Mouse (Mus musculus) ovary, postnatal 36 days (tissue): ENCODE measurements at regions not wholly inside any gene's neighbourhood (a gene's known extent, or its start where the extent isn't known, plus 50 kb on each side); places are given as distances from the start of the nearest gene placed in this dataset.

Experiments used
- DNase-seq: peaks from one replicate; pipeline ENCODE4 v3.0.0; 2022; ENCODE audit warnings: low spot score, mixed read lengths

DNA sequence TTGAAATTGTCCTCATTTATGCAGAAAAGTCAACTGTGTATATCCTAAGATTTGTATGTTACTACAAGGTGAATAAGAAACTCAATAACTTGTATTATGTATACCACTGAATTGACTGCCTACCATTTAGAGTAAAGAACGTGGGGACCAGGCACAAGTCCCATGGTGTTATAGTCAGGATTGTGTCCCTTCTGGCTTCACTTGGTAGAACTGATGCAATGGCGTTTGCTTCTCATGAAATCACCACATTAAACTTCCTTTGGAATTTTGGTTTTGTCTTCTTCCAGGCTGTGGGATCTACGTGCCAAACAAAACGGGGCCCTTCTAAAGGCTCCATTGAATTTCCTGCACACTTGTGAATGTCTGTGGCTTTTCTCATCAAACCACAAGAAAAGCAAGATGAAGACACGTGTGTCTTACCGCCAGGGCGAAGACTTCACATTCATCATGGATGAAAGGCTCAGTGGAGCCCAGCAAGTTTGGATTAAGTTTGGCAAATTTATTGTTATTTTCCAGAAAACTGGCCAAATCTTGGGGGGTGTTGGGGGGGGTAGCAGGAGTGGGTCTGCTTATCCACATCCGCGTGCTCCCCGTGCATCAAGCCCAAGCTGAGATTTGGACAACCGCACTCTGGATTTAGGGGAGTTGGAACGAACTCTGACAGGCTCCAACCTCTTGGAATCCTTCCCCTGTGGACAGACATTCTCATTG, 353.3 kb downstream of the Ankrd50 start:
- no peak for DNase-seq

DNA sequence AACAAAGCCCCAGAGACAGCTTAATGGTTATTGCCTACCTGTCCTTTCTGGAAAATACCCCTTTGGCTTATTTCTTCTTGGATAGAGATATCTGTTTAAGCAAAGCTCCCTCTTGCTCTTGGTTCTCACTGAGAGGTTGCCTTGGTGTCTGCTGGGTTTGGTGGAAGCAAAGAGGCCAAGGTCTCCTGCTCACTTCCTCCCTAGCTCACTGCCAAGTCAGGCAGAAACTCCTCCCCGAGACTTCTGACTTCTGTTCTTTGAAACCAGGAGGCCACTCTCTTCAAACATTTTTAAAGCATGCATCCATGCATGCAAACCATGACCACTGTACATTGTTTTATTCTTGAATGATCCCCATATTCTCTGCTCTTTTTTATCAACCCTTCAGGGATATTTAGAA, 354.6 kb downstream of the Ankrd50 start:
- DNase-seq = no peak

DNA sequence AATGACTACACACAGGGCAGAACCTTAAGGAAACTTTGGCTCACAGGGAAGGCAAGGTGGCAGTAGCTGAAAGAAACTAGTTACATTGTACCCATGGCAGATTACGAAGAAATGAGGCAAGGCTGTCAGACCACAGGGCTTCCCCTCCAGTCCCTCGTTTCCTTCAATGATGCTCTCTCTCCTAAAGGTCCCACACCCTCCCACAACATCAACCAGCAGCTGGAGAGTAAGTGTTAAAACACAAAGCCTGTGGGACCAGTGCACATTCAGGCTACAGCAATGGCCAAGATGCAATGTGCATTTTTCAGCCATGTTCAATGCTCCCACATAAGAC, 355.5 kb downstream of the Ankrd50 start:
- no peak for DNase-seq

DNA sequence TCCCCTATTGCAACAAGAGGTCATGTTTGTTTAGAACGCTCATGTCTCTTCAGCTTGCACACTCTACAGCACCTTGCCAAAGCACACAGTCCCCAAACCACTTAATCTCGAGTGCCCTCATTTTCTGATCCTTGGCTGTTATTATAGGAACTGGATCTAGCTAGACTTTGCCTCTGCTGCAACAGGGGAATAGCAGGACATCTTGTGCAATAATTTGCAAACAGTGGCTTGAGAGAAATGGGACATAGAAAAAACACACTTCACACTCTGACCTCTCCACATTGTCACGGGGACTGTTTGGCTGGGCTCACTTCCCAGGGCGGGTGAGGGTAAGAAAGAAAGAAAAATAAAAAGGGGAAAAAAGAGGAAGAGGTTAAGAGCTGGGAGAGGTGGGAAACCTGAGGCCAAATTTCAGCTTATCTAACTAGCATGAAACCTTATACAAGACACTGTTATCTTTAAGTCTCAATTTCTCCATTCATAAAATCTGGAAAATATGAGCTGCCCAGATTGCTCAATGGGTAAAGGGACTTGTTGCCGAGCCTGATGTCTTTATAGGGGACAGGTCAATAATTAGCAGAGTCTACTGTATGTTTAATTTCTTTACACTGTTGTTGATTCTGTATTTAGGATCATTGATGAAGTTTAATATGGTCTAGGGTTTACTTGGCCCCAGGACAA, 356.0 kb downstream of the Ankrd50 start:
- no peak for DNase-seq

DNA sequence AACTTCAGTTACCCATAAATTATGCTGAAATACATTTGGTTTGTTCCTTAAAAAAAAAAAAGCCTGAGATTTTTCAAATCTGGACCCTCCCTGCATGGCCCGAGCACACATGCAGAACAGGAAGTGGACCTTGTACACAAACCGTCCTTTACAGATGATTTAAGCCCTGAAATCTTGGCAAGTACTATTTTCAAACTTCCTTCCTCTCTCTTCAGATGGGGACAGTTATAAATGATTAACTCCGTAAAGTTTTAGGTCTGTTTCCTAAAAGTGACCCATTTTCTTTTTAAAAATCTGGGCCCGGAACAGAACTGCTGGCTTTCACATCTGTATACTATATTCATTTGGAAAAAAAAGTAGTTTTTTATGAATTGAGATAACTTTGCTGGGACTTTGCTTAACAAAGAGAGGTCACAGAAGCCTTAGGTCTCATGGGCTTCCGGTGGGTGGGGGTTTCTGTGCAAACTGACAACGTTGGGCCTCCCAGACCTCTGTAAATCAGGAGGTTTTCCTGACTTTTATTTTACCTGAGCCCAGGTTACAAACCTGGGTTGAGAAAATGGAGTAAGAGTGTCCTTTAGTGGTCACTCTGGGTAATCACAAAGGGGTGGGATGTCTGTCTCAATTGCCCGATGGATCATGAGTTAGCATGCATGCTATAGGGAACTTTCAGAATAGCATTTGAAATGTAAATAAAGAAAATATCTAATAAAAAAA, 368.4 kb downstream of the Ankrd50 start:
- DNase-seq = no peak

DNA sequence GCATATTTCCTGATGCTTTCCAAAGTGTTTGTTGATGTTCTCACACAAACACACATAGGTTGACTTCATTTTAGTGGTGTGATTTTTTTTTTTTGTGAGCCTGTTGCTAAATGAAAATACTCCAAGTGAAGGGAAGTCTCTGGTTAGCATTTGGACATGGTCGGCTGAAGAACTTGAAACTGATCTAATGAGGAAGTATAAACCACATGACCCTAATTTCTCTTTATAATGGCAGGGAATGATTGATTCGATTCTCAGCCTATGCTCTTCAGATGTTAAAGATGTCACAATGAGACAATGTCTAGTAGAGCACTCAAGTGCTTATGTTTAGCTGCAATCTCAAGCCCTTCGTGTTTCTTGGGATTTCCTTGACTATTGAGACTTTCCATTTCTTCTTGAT, 372.1 kb downstream of the Ankrd50 start:
- DNase-seq = no peak

DNA sequence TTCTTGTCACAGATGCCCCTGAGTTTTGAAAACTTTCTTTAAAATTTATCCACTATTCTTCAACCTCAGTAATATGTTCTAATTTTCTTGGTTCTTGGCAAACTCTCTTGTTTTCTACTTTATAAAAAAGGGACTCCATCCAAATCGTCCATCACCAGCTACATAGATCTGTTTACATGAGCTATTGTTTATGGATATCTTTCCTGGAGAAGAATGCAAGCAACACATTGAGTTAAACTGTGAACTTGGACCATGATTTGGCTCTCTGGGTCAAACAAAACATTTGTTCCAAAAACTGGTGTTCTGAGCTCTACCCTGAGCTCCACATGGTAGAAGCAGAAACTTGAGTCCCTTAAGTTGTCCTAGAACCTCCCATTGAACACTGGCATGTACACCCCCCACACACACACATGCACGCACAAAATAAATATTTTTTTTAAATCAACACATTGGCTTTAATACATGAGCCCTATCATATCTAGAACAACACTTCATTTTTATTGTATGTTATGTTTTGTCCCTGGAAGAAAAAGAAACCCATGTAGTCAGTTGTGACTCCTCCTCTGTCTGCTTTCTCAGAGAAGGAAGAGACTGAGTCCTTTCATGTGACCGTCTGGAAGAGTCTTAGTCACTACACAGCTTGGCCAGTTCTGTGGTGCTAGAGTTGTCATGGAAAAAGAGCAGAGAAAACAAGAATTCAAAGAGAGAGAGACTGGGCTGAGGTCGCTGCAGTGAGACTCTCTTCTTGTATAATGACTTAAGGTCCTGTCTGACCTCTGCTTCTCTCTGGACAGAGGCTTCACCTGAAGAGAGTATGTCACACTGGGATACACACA, 379.4 kb downstream of the Ankrd50 start:
- DNase-seq = no peak

DNA sequence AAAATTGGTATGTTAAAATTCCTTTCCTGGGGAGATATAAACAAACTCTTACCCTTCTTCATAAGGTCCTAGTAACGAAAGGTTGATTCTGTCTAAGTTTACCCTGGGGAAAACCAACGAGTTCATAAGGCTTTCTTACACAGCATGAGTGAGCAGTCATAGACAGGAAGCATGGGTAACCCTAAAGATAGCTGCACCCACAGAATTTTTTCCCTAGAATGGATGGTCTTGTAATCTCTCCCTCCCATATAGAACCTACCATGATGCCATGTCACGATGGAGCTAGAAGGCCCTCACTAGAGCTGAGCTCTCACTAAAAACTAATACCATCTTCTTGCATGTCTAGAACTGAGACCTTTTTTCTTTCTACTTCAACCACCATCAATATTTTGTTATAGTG, 380.1 kb upstream of the Gm5148 start:
- no peak for DNase-seq

DNA sequence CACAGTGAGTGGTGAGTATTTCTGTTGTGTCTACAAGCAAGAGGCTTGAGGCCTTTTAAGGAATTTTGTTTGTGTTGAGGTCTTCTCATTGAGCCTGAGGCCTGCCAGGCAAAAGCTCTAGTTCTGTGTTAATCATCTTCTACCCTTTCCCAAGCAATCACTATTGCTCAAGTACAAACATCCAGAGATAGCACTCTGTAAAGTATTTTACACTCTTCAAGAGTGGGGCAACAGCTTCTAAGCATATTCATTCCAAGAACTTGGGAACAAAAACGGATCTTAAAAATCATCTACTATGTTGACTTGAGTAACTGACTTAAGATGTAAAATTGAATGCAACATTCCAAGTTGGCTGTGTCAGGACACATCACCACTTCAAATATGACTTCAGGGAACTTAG, 378.7 kb upstream of the Gm5148 start:
- no peak for DNase-seq

DNA sequence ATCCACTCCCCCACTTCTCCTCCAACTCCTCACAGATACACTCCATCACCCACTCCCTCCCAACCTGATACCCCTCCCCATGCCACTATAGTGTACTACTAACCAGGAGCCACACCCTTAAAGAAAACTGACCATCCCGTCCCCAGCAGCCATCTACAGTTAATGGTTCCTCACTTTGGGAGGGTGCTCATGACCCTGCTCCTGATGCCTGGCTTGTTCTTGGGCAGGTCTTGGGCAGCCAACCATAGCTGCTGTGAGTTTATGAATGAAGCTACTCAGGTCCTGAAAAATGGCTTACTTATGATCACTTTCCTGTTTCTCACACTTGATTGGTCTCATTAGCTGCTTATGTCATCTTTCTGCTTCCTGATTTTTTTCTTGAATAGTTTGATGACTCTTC, 377.9 kb upstream of the Gm5148 start:
- DNase-seq = no peak

DNA sequence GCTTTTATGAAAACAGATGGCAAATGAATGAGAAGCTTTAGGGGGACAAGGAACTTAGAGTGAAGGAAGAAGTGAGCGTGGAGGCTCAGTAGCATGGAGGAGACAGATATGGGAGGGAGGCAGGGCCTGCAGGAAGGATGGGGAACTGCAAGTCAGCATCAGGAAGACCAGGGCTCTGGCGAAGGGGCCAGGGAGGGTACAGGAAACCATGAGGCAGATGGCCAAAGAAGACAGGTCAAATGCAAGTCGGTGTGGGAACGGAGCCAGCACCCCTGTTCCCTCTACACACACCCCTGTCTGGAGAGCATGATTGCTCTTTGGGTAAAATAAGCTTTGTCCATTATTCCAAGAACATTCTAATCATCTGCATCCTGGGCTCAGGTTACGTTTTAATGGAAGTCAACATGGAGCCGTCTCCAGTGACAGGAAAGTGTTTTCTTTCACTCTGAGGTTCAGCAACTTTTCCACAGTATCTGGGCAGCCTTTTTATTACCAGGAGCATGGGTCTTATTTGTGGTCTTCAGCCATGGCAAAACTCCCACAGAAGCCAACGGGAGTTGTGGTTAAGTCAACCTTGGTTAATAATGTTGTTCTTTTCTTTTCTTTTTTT, 370.2 kb upstream of the Gm5148 start:
- no peak for DNase-seq

DNA sequence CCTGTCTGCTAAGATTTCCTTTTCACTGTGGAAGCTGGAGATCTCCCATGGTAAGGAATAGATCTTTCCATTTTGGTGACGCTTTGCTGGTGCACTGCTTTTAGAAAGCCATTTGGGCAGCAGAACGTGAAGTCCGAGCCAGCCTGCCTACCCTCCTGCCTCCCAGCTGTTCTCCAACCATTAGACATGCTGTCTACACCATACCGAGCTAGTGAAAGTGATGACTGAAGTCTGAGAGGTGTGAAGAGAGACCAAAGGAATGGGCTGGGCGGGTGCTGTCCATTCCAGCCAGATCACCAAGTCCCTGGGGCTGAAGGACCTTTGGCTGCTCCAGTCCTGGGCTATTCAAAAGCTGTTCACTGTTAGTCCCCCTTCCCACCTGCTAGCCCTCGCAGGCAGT, 360.3 kb upstream of the Gm5148 start:
- DNase-seq = no peak

DNA sequence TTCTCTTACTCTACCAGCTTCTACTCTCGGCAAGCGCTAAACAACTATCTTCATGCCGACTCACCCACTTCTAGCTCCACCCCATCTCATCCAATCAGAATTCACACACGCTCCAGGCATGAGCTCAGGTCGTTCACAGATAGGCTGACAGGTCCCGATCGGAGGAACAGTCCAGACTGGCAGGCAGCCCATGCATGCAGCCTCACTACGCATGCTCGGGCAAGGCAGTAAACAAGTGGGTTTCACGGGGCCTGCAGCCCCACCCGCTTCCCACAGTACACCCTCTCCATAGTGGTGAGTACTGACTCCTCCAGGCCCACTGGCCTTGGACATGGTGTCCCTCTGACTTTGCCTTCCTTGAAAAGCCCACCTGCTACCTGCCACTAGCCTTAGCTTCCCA, 358.1 kb upstream of the Gm5148 start:
- no peak for DNase-seq

DNA sequence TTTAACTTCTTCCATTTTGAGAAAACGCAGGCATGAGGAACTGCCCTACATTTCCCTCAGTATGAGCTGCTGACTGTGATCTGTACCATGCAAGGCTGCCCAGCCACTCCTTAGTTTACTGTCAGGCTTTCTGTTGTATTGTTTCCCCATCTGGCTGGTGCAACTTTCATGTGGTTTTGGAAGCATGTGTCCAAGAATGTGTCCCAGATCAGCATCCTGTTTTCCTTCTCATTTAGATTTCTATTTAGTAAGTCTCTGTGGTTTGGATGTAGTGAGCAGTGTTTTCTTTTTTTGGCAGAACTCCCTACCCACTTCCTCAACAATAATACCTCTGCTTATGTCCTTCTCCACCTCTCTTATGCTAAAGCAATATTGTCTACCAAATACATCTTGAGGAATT, 352.5 kb upstream of the Gm5148 start:
- no peak for DNase-seq

DNA sequence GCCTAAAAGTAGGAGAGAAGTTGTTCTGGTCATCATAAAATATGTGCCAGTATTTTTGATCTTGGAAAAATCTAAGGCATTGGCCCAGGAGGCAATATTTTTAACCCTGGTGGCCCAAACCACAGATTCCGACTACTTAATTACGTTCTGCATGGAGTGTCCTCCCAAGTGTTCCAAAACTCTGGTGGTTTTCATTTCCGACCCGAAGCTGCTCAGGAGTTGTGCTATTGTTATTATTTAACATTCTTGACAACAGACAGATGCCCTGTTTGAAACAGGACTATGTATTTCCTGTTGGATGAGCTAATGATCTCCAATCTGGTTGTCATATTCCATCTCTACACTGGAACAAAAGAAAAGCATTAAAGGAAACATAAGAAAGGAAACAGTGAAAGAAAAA, 349.7 kb upstream of the Gm5148 start:
- DNase-seq = no peak

DNA sequence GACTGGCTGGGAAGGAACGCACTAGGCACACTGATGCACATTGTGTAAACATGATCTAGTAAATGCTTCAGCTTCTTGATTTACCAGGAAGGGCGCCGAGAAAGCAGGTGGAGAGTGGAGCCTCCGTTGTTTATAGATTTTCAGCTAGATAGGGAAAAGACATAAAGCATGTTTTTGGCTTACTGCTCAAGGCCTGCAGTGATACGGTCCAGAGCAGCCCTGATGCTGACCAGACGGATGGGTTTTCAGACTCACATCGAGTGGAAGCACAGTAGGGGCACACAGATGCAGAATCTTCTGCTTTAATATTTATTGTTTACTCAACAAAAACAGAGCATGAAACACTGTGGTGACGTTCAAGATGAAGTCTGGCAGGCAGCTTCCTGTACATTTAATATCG, 331.3 kb upstream of the Gm5148 start:
- no peak for DNase-seq

DNA sequence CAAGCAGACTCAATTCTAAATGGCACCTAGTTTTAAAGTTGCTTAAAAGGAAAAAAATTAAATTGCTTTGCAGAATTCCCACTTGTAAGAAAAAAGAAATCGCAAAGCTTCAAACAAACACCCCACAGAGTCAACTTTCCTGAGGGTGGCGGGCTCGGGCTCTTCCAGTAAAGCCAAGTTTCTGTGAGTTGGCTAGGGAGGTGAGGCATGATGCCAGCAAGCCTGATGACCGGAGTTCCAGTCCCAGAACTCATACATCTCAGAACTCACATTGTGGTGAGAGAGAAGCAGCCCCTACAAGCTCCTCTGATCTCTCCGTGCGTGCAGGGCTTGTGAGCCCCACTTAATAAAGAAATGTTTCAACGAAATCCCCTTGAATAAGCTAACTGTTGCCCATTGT, 328.7 kb upstream of the Gm5148 start:
- no peak for DNase-seq

DNA sequence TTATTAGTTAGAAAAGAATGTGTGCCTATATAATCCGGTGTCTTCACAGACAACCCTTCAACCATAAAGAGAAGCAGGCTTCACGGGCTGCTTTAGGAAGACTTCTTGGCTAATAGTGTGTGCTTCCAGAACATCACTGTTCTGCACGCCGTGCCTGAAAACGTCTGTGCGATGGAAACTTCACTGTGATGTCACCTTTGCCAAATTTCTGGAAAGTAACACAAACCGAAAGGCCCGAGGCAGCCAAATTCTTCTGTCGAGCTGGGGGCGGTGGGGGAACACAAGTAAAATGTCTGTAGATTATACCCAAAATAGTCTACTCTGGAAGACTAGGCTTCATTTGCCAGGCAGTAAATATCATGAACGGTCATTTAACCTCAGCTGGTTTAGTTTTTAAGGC, 327.5 kb upstream of the Gm5148 start:
- DNase-seq = no peak

DNA sequence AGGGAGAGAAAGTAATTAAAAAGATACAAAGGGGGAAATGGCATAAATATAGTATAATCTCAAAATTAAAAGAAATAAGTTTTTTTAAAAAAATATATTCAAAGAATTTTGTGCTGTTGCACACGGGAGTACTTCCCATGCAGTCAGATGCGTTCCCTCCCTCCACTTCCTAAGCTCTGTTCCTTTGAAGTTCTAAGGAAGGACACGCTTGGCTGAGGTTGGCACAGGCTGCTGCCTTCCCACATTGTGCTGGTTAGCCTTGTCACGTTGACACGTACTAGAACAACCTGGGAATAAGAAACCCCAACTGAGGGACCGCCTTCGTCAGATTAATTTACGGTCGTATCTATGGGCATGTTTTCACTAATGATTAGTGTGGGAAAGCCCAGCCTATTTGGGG, 326.6 kb upstream of the Gm5148 start:
- no peak for DNase-seq

DNA sequence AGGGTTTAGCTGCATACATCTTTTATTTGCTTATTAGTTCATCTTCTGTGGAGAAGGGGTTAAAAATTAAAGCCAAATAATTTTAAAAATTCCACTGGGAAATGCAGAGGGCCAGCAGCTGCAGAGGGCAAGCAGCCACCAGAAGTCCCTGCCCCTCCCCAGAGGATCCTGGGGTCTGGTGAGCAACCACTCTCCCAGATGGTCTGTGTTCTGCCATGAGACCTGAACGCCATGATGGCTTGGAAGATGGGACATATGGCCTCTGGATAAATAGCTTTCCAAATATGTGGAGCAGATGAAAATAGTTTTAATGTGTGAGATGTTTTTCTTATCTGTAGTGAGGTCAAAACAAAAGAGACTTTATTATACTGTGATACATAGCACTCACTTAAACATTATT, 326.1 kb upstream of the Gm5148 start:
- no peak for DNase-seq

DNA sequence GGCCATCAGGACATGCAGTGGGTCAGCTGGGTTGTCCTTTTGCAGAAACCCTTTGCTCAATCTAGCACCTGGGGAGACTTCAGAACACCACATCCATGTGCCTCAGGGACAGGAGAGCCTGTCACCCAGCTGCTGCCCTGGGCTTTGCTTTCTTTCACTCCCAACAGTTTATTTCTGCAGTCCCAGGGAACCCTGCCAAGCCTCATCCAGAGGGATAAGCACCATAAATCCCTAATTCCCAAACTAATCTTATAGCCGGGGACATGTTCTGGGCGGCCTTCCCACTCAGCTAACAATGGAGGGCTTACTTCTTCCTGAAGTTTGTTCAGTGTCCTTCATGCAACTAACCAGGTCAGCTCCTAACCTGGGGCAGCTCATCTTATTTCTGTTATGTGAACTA, 325.0 kb upstream of the Gm5148 start:
- DNase-seq = no peak

DNA sequence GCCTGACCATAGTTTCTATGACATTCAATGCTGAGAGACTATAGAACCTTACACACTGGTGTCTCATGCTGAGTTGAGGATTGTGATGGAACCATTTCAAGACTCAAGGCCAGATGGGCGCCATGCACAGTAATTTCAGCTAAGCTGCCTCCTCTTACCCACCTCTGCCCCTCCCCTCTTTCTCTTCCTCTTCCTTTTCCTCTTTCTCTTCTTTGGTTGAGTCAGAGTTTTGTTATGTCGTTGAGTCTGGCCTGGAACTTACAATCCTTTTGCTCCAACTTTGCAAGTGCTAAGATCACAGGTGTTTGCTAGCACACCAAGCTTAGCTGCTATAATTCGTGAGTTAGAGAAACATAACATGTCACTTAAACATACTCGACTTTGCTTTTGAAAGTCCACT, 323.2 kb upstream of the Gm5148 start:
- DNase-seq = no peak
